Mouse (Mus musculus) MEL (cell line): ENCODE measurements around the gene Ccl26.

Experiments
- CTCF ChIP-seq, 3 experiments: IDR thresholded peaks in 2 of 3; conservative IDR thresholded peaks in 1 of 3; 2 replicates each; pipeline ENCODE4 v1.5.1; 2011 to 2012; ENCODE audit warnings: low read length in 3 of 3, low read depth in 2 of 3, mild to moderate bottlenecking in 2 of 3, improper control_type of control experiment in 1 of 3, inconsistent platforms in 1 of 3, mixed read lengths in 1 of 3, moderate library complexity in 1 of 3; ENCODE audit not compliant: control insufficient read depth in 1 of 3, insufficient read depth in 1 of 3, poor library complexity in 1 of 3, severe bottlenecking in 1 of 3
- NELFE ChIP-seq: IDR thresholded peaks from 2 replicates; pipeline ENCODE4 v1.6.1; 2011; ENCODE audit warnings: low read depth, low read length, improper control_type of control experiment
- POLR2A ChIP-seq, 2 experiments: IDR thresholded peaks; 2 replicates each; pipeline ENCODE4 v1.6.1; 2011 to 2012; ENCODE audit warnings: low read length in 2 of 2, mild to moderate bottlenecking in 2 of 2, control low read depth in 1 of 2, improper control_type of control experiment in 1 of 2, low read depth in 1 of 2, moderate library complexity in 1 of 2; ENCODE audit not compliant: control insufficient read depth in 1 of 2, insufficient read depth in 1 of 2, poor library complexity in 1 of 2
- POLR2AphosphoS2 ChIP-seq: IDR thresholded peaks from 2 replicates; pipeline ENCODE4 v1.6.1; 2011; ENCODE audit warnings: low read length, improper control_type of control experiment
- TAL1 ChIP-seq: IDR thresholded peaks from 2 replicates; pipeline ENCODE4 v1.6.1; 2012; ENCODE audit warnings: mild to moderate bottlenecking, inconsistent platforms, low read length, moderate library complexity, mixed read lengths

GRCm38 (mm10) chr5:135537794-135538214 lies 25.6 kb downstream of the Ccl26 start:
- TF ChIP-seq POLR2A (IDR thresholded peaks at IDR 0.05; ENCODE audit: control insufficient read depth in 1 of 2, insufficient read depth in 1 of 2, low read depth in 1 of 2, low read length in 2 of 2, poor library complexity in 1 of 2), result 0 out of 4 replicates have a peak, but pooled peaks of 1 of the 2 experiments have one; percentile 31
- TF ChIP-seq CTCF (IDR thresholded peaks at IDR 0.05 in 2 of 3, conservative IDR thresholded peaks at IDR 0.05 in 1 of 3; ENCODE audit: control insufficient read depth in 1 of 3, insufficient read depth in 1 of 3, low read depth in 2 of 3, low read length in 3 of 3, poor library complexity in 1 of 3, severe bottlenecking in 1 of 3), result peak in 2 of 3 experiments; percentile 18 to 38; a peak in 2 of 6 replicates
- TF ChIP-seq POLR2AphosphoS2, result no peak
- TF ChIP-seq TAL1, result no peak
- TF ChIP-seq NELFE, result no peak
